Mouse (Mus musculus): ENCODE measurements around the gene Osgep. TPM values are rescaled to one million over a fixed set of nuclear protein-coding genes. Genes with fewer than 3 reads are reported as not detected.
A peak's percentile ranks its signal among the peaks of the same experiment; 100 is the strongest.
"Not testable (repeated sequence)": the region's sequence is repeated elsewhere in the genome, so short reads cannot be mapped to it uniquely, and the experiment has no call there.

Osgep gene
- polyA plus RNA-seq, 2 experiments, result 137 to 164 TPM

GRCm38 (mm10) chr14:50955487-50955886 lies 30.8 kb upstream of the Osgep start:
- no peak for ATAC-seq (ENCODE audit: low FRiP score, low read depth)

GRCm38 (mm10) chr14:50945526-50945925 lies 20.8 kb upstream of the Osgep start:
- not testable (repeated sequence) for H3K27me3 ChIP-seq (ENCODE audit: control insufficient read depth, insufficient read depth, low read length); H3K4me1 ChIP-seq (ENCODE audit: control insufficient read depth, insufficient read depth, low read length); H3K36me3 ChIP-seq (ENCODE audit: control insufficient read depth, insufficient read depth, low read length); H3K9me3 ChIP-seq (ENCODE audit: control insufficient read depth, low read length); H3K9ac ChIP-seq (ENCODE audit: low read depth, low read length, severe bottlenecking); DNase-seq (ENCODE audit: low spot score); ATAC-seq (ENCODE audit: low FRiP score, low read depth); H3K27ac ChIP-seq (replicated peaks; ENCODE audit: low read depth, low read length)
- peak overlapping the region; percentile 57 for H3K4me2 ChIP-seq (replicated peaks; ENCODE audit: low read depth, low read length, severe bottlenecking)
- peak overlapping the region; percentile 47 for H3K4me3 ChIP-seq (replicated peaks; ENCODE audit: low read length)
- 11% methylated on average over 3 of the region's 3 CpGs for WGBS

More at GRCm38 (mm10) chr14:50955487-50955886, 30.8 kb upstream of the Osgep start:
- Histone ChIP-seq H3K4me1 (ENCODE audit: control insufficient read depth, insufficient read depth, low read length) (no peaks in the 10 kb centered on the region), H3K9me3 (ENCODE audit: control insufficient read depth, low read length) (no peaks in the 10 kb centered on the region), H3K4me2 (replicated peaks; ENCODE audit: low read depth, low read length, severe bottlenecking) (no peak overlapping the region), H3K9ac (ENCODE audit: low read depth, low read length, severe bottlenecking) (no peak overlapping the region), H3K36me3 (ENCODE audit: control insufficient read depth, insufficient read depth, low read length) (peaks cover 6% of the 10 kb centered on the region; the same call in 1 of the 2 replicates), H3K4me3 (replicated peaks; ENCODE audit: low read length) (no peak overlapping the region), H3K27me3 (ENCODE audit: control insufficient read depth, insufficient read depth, low read length) (no peaks in the 10 kb centered on the region), H3K27ac (replicated peaks; ENCODE audit: low read depth, low read length) (no peak overlapping the region)
- WGBS, result 90% methylated on average over 10 of the region's 10 CpGs
- no peak for TF ChIP-seq POLR2A (IDR thresholded peaks at IDR 0.05; ENCODE audit: borderline replicate concordance, extremely low read depth, insufficient read depth, insufficient read length)
- no peak for DNase-seq (ENCODE audit: low spot score)

- not testable (repeated sequence) for H3K36me3 ChIP-seq (ENCODE audit: control insufficient read depth, insufficient read depth, low read length); H3K27me3 ChIP-seq (ENCODE audit: control insufficient read depth, insufficient read depth, low read length); H3K4me1 ChIP-seq (ENCODE audit: control insufficient read depth, insufficient read depth, low read length); DNase-seq (ENCODE audit: low spot score); ATAC-seq (ENCODE audit: low FRiP score, low read depth); H3K9me3 ChIP-seq (ENCODE audit: control insufficient read depth, low read length)
- Histone ChIP-seq H3K27ac (replicated peaks; ENCODE audit: low read depth, low read length) (peak overlapping the region; percentile 83), H3K4me2 (replicated peaks; ENCODE audit: low read depth, low read length, severe bottlenecking) (peak overlapping the region; percentile 57), H3K9ac (ENCODE audit: low read depth, low read length, severe bottlenecking) (peak overlapping the region; percentile 58), H3K4me3 (replicated peaks; ENCODE audit: low read length) (peak overlapping the region; percentile 47)
- WGBS, result 8% methylated on average over 6 of the region's 6 CpGs
Measured at GRCm38 (mm10) chr14:50945081-50945480, 20.4 kb upstream of the Osgep start.

GRCm38 (mm10) chr14:50944668-50945033 lies 20.0 kb upstream of the Osgep start:
- DNase-seq (ENCODE audit: low spot score) (peak; percentile 33), ATAC-seq (ENCODE audit: low FRiP score, low read depth) (peak; percentile 93)
- H3K4me1 ChIP-seq (ENCODE audit: control insufficient read depth, insufficient read depth, low read length); H3K27me3 ChIP-seq (ENCODE audit: control insufficient read depth, insufficient read depth, low read length); H3K9me3 ChIP-seq (ENCODE audit: control insufficient read depth, low read length); H3K36me3 ChIP-seq (ENCODE audit: control insufficient read depth, insufficient read depth, low read length): not testable (repeated sequence)
- 0 out of 2 replicates have a peak, but pooled peaks have one; percentile 0 for TF ChIP-seq POLR2A (IDR thresholded peaks at IDR 0.05; ENCODE audit: borderline replicate concordance, extremely low read depth, insufficient read depth, insufficient read length)
- Histone ChIP-seq H3K27ac (replicated peaks; ENCODE audit: low read depth, low read length) (peak overlapping the region; percentile 83), H3K4me2 (replicated peaks; ENCODE audit: low read depth, low read length, severe bottlenecking) (peak overlapping the region; percentile 57), H3K9ac (ENCODE audit: low read depth, low read length, severe bottlenecking) (peak overlapping the region; percentile 58), H3K4me3 (replicated peaks; ENCODE audit: low read length) (peak overlapping the region; percentile 47)
- WGBS, result under 1% methylated on average over 14 of the region's 15 CpGs

- DNase-seq (ENCODE audit: low spot score), result peak; percentile 96
- Histone ChIP-seq H3K9ac (ENCODE audit: low read depth, low read length, severe bottlenecking) (peak within 1 kb of the TSS; percentile 58), H3K4me3 (replicated peaks; ENCODE audit: low read length) (peak within 1 kb of the TSS; percentile 47), H3K27ac (replicated peaks; ENCODE audit: low read depth, low read length) (peak within 1 kb of the TSS; percentile 83), H3K27me3 (ENCODE audit: control insufficient read depth, insufficient read depth, low read length) (no peaks in the 10 kb centered on the region), H3K36me3 (ENCODE audit: control insufficient read depth, insufficient read depth, low read length) (no peaks in the 10 kb centered on the region), H3K9me3 (ENCODE audit: control insufficient read depth, low read length) (no peaks in the 10 kb centered on the region), H3K4me1 (ENCODE audit: control insufficient read depth, insufficient read depth, low read length) (no peaks in the 10 kb centered on the region), H3K4me2 (replicated peaks; ENCODE audit: low read depth, low read length, severe bottlenecking) (peak within 1 kb of the TSS; percentile 57)
- peak; percentile 67; the same call in 1 of the 2 replicates for TF ChIP-seq POLR2A (IDR thresholded peaks at IDR 0.05; ENCODE audit: borderline replicate concordance, extremely low read depth, insufficient read depth, insufficient read length)
- WGBS, result 17% methylated on average over 31 of the region's 31 CpGs
- ATAC-seq (ENCODE audit: low FRiP score, low read depth), result peak; percentile 99
Measured at GRCm38 (mm10) chr14:50943932-50944667, 19.4 kb upstream of the Osgep start, which contains the start of gene Gm49342. TSS of gene Gm49342 (plus strand) at chr14:50944517.
